Mouse (Mus musculus): ENCODE measurements around the gene Msh4. TPM values are rescaled to one million over a fixed set of nuclear protein-coding genes. Genes with fewer than 3 reads are reported as not detected.
A peak's percentile ranks its signal among the peaks of the same experiment; 100 is the strongest.

Gene Msh4
- total RNA-seq, 2 experiments from 2014 or later, result 0.25 to 0.50 TPM

DNA sequence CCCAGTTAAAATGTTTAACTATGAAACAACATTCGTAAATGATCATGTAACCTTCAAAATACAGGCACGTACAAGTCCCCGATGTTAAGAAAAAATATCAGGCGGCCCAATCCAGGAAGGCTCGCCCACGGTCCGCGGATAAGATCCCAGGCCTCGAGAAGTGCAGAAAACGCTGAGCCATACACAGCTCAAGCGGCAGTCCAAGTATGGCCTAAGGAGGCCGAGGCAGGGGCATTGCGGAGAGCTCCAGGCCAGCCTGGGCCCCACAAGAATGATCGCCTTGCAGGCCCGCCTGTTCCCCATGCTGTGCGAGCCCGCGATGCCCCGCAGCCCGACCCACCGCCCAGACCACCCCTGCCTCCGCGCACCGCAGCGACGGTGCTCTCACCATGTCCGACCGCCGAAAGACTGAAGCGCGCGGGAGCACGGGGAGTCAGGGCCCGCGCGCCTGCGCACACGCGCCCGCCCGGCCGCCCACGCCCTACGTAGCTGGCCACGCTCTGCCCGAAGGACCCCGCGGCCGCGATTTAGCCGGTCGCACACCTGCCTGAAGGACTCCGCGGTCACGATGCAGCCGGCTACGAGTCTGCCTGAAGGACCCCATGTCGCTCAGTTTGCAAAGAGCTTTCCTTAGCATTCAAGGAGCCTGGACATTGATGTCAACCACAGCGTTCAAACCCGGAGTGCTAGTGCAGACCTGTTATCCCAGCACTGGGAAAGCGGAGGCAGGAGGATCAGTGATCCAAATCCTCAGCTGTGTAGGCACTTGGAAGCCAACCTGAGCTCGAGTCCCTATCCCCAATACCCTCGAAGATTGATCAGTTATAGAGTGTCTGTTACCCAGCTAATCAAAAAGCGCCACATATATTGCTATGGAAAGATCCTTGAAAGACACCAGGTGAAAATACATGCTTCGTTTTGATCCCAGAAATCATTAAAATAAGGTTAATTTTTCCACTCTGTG lies 6.9 kb upstream of the Msh4 start, which contains the start of gene Rabggtb:
Gene Rabggtb, minus strand, starts transcription at position 464 of the 964 bp plus-strand sequence.
- peak; percentile 96 to 97 for DNase-seq (ENCODE audit: low spot score in 2 of 2)
- intact Hi-C loops (cut with DNase I), result loop anchor here (2.0 kb wide), 1 partner anchor 32 kb away; the partner anchor contains the start of gene Acadm

DNA sequence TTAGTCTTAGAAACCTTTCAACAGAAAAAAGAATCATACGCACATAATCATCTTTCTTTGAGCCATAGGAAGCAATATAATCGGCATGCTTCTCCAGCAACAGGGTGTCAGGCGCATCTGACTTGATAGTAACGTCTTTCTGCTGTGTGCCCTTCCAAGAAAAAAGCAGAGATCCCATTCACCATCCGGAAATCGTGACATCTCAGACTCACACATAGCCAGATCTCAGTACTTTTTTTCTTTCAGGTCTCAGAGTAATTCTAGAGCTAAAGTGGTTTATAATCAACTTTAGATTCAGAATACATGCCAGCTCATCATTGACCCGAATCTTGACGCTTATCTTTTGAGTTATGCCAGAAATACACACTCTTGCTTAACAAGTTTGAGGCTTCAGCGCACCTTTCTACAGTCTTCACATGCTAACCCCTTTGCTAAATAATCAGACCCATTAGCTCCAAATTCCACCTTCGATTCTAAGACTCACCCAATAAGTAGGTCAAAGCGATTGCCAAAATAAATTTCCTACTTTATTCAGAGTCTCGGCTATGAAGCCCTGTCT lies 6.0 kb upstream of the Msh4 start:
- intact Hi-C loops (cut with DNase I), result loop anchor here (2.0 kb wide), 1 partner anchor 33 kb away; the partner anchor contains the start of gene Acadm
- no peak for DNase-seq (ENCODE audit: low spot score in 2 of 2)

DNA sequence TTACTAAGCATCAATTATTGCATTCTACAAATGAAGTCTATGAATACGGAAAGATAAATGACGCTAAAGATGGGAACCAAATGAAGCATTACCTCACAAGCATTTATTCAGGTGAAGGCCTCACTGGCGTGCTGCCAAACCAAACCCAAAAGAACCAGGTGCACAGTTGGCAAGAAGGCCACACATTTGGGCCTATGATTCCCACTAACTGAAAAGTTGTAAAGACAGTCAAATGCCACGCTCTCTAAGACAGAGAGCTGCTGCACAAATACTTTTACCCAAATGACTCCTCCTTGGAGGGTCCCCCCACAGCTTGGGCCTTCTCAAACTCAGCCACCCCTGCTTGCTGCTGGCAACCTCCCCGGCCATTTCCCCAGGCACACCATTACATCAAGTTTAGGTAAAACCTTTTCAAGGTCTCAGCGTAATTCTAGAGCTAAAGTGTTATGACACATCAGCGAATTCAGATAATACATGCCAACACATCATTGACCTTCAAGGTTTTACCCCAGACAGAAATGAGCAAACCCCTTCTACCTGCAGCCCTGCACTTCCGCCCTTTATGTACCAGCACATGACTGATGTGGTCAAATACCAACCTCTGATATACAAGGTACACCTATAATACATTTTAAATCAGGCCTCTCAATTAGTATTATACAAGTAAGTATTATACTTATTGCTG lies 5.4 kb upstream of the Msh4 start:
- no peak for DNase-seq (ENCODE audit: low spot score in 2 of 2)
- intact Hi-C loops (cut with DNase I), result no loop called here

DNA sequence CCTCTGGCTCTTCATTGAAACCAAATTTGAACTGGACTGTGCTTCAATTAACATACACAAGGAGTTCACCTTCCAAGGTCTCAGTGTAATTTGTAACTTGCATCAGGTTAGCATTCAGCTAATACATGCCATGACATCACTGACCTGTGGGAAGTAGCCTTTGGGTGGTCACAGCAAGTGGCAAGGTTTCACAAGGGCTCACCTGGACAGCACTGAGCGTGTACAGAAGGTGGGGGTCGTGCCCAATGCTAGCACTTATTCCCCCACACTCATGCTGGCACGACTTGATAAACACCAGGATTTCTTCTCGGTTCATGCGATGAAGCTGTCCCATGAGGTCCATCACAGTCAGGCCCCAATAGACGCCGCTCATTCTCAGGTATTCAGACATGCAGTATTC lies 4.6 kb upstream of the Msh4 start:
- intact Hi-C loops (cut with DNase I), result no loop called here
- DNase-seq (ENCODE audit: low spot score in 2 of 2), result no peak

DNA sequence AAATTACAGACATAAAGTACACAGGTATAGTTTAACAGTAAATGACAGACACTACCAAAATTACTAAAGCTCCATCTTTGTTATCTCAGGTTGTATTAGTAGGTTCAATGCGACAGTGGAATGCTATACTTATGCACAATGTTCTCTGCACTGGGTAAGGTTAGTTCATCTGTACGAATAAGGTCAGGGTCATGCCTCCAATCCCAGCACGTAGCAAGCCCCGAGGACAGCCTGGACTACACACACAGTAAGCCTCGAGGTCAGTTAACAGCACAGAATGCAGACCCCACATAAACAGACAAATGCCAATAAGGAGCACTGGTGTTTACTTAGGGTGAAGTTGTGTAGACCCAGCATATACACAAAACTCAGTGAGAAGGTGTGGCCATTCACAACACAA lies 3.0 kb upstream of the Msh4 start:
- intact Hi-C loops (cut with DNase I), result no loop called here
- no peak for DNase-seq (ENCODE audit: low spot score in 2 of 2)

DNA sequence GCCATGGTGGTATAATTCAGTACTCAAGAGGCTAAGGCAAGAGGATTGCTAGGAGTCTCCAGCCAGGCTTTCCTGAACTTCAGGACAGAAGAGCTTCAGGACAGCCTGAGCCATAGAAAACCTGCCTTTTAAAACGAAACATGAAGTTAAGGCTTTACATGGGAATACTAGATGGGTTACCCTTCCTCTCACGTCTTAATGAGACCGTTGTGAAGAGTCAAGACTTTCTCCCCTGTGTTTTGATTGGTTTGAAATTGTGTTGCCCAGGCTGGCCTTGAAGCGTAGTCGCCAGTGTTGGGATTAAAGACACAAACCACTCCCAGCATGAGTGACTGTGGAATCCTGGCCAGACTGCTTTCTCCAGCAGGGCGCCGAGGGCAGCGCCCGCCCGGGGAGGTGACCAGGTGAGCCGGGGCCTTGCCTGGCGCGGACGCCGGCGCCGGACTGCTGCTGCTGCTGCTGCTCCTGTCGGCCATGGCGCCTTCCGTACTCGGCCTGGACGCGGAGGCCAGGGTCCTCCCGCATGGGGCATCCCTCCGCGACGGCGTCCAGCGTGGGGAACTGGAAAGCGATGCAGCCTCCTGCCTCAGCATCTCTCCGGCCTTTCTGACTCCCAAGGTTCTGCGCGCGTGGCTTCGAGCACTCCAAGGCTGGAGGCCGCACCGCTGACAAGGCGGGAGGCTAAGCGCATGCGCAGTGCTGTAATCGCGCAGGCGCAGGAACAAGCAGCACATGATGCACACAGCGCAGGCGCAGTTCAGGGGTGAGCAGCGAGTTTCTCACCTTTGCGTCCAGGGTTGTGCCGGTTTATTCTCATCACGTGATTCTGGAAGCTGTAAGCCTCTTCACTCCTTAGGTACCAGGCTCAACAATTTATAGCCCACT lies 445 bp downstream of the Msh4 start:
- DNase-seq (ENCODE audit: low spot score in 2 of 2), result no peak
- intact Hi-C loops (cut with DNase I), result no loop called here

DNA sequence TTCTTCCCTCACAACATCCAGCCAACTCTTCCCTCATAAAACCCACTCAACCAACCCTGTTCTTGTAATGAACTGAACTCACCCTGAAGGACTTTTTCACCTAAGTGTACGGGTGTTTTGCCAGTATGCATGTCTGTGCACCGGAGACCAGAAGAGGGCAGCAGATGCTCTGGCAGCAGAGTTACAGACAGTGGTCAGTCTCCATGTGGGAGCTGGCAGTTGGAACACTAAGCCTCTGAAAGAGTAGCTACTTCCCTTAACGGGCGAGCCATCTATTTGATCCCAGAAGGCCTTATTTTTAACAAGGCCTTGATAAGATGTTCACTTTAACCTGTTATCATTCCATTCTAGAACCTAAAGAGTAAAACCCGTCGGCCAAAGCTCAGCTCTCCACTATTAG lies 1.4 kb downstream of the Msh4 start:
- DNase-seq (ENCODE audit: low spot score in 2 of 2), result peak; percentile 40 to 47
- intact Hi-C loops (cut with DNase I), result no loop called here

DNA sequence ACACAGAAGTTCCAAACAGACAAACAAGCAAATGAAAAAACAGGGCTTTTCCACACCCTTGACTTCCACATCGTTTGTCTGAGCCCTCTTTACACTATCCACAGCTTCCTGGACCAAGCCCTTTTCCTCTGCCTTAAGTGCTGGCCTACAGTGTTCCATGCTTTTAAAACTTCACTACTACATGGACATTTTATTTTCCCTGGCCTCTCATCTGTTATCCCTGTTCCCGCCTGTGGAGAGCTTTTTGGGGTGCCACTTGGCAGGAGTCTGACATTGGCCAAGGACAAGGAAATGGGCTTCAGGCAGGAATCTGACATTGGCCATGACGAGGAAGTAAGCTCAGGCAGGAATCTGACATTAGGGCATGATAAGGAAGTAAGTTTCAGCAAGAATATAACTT lies 3.3 kb downstream of the Msh4 start:
- no peak for DNase-seq (ENCODE audit: low spot score in 2 of 2)
- intact Hi-C loops (cut with DNase I), result no loop called here

DNA sequence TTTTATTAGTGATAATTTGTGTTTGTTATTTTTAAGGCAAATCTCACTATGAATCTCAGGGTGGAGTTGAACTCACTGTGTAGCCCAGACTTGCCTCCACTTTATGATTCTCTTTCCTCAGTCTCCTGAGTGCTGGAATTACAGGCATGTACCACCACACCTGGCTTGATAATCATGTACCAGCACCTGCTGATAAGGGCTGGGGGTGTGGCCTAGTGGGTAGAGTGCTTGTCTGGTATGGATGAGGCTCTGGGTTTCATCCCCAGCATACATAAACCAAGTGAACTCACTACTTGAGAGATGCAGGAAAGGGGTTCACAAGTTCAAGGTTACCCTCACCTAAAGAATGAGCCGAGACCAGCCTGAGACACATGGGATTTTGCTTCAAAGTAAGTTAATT lies 4.0 kb downstream of the Msh4 start:
- no peak for DNase-seq (ENCODE audit: low spot score in 2 of 2)
- intact Hi-C loops (cut with DNase I), result no loop called here

DNA sequence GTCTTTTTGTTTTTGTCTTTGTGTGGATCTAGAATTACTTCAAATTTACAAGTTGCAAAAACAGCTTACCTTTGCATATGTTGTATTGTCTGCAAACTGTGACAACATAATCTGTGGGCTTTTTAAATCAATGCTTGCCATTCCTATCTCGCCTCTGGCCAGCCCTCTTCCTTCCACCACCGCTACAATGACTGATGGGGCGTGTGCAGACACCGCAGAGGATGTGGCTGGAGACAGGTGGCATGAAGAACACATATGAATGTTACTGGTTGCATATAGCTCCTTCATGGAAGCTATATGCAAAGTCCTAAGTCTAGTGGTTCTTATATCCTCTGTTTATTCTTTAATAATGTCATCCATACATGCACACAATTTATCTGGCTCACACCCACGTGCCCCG lies 8.7 kb downstream of the Msh4 start:
- DNase-seq (ENCODE audit: low spot score in 2 of 2), result no peak
- intact Hi-C loops (cut with DNase I), result no loop called here

DNA sequence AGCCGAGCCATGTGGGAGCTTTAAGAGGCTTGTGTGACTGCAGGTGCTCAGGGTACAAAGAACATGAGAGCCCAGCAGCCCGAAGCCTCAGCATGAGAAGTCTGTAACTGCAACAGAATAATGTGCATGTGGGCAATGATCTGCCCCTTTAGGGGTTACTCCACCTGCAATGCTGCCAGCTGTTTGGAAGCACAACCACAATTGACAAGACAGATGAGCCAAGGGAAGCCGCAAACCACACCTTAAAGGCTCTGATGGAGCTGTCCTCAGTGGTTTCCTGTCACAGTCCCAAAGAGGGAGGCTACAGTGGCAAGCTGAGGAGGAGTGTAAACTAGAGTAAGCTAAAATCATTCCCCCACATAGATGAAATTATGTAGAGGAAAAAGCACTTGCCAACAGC lies 10.5 kb downstream of the Msh4 start:
- intact Hi-C loops (cut with DNase I), result no loop called here
- no peak for DNase-seq (ENCODE audit: low spot score in 2 of 2)

DNA sequence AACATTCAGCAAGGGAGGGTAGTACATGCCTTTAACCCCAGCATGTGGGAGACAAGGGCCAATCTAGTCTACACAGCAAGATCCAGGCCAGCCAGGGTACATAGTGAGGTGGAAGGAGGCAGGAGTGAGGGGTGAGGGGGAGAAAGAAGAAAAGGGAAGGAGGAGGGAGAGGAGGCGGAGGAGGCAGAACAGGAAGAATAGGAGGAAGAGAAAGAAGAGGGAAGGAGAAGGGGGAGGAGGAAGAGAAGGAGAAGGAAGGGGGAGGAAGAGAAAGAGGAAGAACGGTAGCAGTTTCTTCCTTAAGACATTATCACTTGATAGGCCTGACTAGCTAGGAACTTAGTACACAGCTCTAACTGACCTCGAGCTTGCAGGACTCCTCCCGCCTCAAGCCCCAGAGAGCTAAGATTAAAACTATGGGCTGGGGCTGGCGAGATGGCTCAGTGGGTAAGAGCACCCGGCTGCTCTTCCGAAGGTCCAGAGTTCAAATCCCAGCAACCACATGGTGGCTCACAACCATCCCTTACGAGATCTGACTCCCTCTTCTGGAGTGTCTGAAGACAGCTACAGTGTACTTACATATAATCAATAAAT lies 16.7 kb downstream of the Msh4 start:
- intact Hi-C loops (cut with DNase I), result no loop called here
- no peak for DNase-seq (ENCODE audit: low spot score in 2 of 2)

DNA sequence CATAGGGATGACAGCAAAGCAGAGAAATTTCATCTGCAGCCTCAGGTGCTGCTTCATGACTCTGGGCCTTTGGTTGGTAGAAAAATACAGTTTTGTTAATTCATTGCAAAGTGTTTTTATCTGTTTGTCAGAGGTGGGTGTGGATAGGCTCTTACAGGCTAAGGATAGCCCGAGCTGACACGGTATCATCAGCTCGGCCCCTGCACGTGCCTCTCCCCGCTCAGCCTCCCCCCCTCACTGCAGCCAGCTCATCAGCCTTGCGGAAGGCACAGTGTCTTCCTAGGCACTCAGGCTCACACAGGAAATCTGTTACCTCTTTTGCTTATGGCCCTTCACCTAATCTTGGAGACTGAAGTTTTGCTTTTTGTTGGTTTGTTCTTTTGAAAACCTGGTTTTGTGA lies 17.8 kb downstream of the Msh4 start:
- no peak for DNase-seq (ENCODE audit: low spot score in 2 of 2)
- intact Hi-C loops (cut with DNase I), result no loop called here

DNA sequence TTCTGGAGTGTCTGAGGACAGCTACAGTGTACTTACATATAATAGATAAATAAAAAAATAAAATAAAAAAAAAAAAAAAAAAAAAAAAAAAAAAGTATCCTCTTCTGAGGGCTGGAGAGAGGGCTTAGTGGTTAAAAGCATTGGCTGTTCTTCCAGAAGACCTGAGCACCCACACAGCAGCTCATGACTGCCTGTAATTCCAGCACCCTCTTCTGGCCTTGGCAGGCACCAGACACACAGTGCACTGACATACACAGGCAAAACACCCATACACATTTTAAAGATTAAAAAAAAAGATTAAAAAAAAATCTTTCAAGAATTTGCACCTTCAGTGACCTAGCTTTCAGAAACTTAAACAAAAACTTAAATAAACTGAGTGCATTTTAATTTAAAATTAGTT lies 19.6 kb downstream of the Msh4 start:
- intact Hi-C loops (cut with DNase I), result no loop called here
- no peak for DNase-seq (ENCODE audit: low spot score in 2 of 2)

DNA sequence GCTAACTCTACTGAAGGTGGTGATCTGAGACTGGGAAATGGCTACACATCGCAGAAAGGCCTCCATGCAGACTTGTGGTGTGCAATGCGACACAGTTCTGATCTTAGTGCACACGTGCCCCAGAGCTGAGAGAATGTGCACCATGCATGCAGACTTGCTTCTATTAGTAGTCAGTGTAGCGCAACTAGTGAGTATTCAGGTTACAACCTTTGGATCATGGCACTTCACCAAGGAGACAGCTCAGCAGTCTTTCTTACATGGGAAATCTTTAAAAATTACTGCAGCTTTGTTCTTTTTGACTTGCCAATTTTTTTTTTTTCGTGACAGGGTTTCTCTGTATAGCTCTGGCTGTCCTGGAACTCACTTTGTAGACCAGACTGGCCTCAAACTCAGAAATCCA lies 34.5 kb downstream of the Msh4 start:
- no peak for DNase-seq (ENCODE audit: low spot score in 2 of 2)
- intact Hi-C loops (cut with DNase I), result no loop called here

DNA sequence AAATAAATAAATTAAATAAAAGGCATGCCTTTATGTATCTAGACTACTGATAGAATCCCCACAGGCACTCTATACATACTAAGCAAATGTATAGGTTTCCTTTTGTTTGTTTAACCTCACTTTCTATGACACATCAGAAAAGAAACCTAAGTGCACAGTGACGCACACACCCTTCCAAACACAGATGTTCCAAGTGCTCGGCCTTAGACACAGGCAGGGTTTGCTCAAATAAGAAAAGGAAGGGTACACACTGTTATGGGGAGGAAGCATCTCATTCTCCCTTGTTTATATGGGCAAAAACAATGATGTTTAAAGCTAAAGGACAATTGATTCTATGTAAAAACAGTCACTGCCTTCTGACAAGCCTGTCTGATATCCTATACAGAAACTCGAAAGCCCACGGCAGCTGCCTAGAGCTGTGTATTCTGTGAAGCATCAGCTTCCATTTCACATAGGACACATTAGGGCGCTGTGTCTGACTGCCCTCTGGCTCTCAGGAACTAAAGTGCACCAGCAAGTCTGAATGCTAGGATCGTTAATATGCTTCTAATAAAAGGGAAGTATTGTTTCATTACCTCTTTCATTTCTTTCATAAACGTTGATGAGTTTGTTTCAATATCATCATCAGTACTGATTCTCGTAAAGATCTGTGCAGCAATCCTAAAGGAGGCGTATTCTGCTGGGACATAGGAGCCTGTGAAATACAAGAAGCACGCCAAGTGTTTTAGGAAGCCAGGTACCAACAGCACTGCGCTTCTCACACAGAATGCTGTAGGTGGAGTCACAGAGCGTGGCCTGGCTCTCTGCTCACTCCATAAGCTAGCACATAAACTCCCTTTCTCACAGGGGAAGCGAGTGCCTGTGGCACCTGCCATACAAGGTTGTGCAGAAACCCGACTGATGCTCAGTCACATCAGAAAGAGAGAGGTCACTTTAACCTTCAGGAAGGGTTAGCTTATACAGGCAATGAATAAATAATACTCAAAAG lies 38.5 kb downstream of the Msh4 start:
- intact Hi-C loops (cut with DNase I), result no loop called here
- no peak for DNase-seq (ENCODE audit: low spot score in 2 of 2)

DNA sequence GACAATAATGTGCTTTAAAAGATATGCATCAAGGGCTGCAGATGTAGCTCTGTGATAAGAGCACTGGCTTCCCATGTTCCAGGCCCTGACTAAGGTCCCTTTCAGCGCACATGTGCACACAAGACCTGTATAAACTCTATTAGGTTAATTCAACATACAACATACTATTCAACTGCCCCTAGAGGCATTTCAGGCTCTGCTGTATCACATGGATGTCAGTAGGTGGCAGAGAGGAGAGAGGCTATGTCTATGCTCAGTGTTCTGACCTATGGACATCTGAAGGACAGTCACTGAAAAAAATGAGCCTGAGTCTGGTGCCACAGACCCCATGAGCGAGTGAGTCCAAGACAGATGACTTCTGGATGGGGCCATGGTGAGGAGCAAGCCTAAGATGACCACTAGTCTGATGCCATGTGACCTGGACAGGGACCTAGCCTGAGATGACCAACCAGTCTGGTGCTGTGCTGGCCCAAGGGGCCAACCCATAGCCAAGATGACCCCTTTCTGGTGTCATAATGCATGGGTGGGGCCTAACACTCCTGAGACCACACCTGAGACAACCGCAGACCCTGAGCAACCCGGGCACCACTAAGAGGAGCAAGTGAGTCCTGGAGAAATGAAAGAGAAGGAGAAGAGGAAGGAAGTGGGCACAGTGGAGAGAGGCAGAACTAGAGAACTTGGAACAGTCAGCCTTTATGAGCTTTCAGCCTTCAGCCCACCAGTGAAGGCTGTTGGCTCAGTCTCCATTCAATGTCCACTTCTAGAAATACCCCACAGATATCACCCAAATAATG lies 41.1 kb downstream of the Msh4 start:
- no peak for DNase-seq (ENCODE audit: low spot score in 2 of 2)
- intact Hi-C loops (cut with DNase I), result no loop called here

Data from left cerebral cortex, postnatal 25 days (tissue).